Mouse (Mus musculus): ENCODE data around the gene Tbc1d5.

- TF ChIP-seq GATA1 (IDR thresholded peaks at IDR 0.05; ENCODE audit: low read length) (no peak), TAL1 (IDR thresholded peaks at IDR 0.05; ENCODE audit: low read length) (no peak)
Measured at GRCm38 (mm10) chr17:50987935-50988334, 191.2 kb downstream of the Tbc1d5 start.

Measured in erythroblast, embryonic 14.5 days (primary cell).